Mouse (Mus musculus) cerebellum, adult 2 months (tissue): ENCODE data around the gene H2-Q6.
"Not testable (repeated sequence)": the region's sequence is repeated elsewhere in the genome, so short reads cannot be mapped to it uniquely, and the experiment has no call there.

ENCODE experiments used
- CTCF ChIP-seq: fragments of 200-500 bp; IDR thresholded peaks from 2 replicates; pipeline ENCODE4 v1.5.1; 2011; ENCODE audit warnings: low read depth, mild to moderate bottlenecking, control low read depth, low read length, moderate library complexity, borderline replicate concordance; ENCODE audit not compliant: insufficient read depth
- POLR2A ChIP-seq: fragments of 200-500 bp; IDR thresholded peaks from 2 replicates; pipeline ENCODE4 v1.6.1; 2011; ENCODE audit warnings: low read length, control low read depth, borderline replicate concordance; ENCODE audit not compliant: insufficient read depth

GRCm38 (mm10) chr17:35442376-35442775 is 17.7 kb downstream of the H2-Q6 start:
- TF ChIP-seq CTCF, POLR2A: not testable (repeated sequence)
